Mouse (Mus musculus) layer of hippocampus, adult 11-12 months (tissue): ENCODE measurements at regions not wholly inside any gene's neighbourhood (a gene's known extent, or its start where the extent isn't known, plus 50 kb on each side); places are given as distances from the start of the nearest gene placed in this dataset.

Experiments used
- DNase-seq: peaks from one replicate; pipeline ENCODE4 v3.0.0; 2022; ENCODE audit warnings: low spot score

DNA sequence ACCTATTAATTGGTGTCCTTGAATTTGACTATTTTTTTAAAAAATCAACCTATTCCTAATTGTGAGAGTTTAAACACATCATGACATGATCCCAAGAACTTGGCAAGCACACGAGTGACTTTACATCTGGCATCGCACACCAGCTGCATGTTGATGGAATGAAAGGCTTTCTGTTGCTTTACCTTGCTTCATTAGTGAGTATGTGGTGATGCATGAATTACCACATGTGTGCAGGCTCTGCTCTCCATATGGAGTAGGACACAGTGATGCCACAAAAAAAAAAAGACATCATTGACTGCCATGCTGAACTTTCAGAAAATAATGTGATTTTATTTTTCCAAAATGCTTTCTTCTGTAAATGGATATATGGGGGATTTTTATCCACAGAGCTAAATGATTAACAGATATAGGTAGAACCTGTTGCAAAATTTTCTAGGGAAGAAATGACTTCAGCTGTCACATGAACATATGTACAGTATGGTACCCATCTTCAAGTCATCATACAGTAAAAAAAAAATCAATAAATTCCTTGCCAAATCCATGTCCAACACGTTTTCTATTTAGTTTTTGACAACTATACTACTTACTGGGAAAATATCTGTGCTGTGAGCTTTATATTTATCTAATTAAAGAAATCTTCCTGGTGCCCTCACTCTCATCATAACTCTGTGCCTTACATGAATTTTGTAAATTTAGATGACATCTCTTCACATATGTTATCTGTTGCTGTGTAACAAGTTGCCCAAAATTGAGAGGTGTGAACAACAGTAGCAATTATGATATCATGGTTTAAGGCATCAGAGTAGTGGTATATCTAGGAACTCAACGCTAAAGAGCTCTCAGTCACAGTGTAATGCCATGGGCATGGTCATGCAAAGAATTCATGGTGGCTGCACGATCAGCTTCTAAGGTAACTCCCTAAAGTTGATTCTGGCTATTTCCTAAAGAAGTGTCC is 84.0 kb upstream of the Arrdc3 start:
- DNase-seq: no peak

DNA sequence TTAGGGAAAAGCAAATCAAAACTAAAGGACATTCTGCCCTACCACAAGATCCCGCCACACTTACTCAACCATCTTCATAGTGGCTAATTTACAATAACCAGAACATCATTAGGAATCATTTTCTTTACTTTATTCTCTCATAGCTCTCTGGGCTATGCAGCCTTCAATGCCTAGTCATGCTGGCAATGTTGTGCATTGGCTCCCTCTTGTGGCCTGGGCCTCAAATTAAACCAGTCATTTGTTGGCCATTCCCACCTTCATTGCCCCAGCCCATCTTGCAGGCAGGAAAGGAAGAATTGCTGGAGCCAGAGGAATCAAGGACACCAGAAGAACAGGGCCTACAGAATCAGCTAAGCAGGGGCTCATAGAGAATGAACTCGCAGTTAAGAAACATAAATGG is 77.0 kb upstream of the Arrdc3 start:
- no peak for DNase-seq

GRCm38 (mm10) chr13:80827037-80827471 is 56.1 kb upstream of the Arrdc3 start:
- DNase-seq: peak; percentile 52
